Mouse (Mus musculus) telencephalon, adult 2 months (tissue): ENCODE data around the gene Larp1.

ENCODE experiments used
- DNase-seq: peaks from one replicate; pipeline ENCODE4 v3.0.0-alpha.2; 2011; ENCODE audit warnings: low read depth, low spot score

The Larp1 gene

GRCm38 (mm10) chr11:58003126-58003525, 5.7 kb upstream of the Larp1 start:
- DNase-seq: no peak

GRCm38 (mm10) chr11:58003734-58004133, 5.1 kb upstream of the Larp1 start:
- no peak for DNase-seq

GRCm38 (mm10) chr11:58005110-58005509, 3.8 kb upstream of the Larp1 start:
- no peak for DNase-seq

GRCm38 (mm10) chr11:58008013-58008412, 851 bp upstream of the Larp1 start:
- no peak for DNase-seq

- DNase-seq: peak; percentile 76
Measured at GRCm38 (mm10) chr11:58008437-58009050, 320 bp upstream of the Larp1 start.

- DNase-seq: no peak
Measured at GRCm38 (mm10) chr11:58009516-58010141, 765 bp downstream of the Larp1 start.

GRCm38 (mm10) chr11:58010226-58010781, 1.4 kb downstream of the Larp1 start:
- no peak for DNase-seq

GRCm38 (mm10) chr11:58010930-58011329, 2.1 kb downstream of the Larp1 start:
- DNase-seq: no peak

GRCm38 (mm10) chr11:58011813-58012212, 2.9 kb downstream of the Larp1 start:
- no peak for DNase-seq

- no peak for DNase-seq
Measured at GRCm38 (mm10) chr11:58012674-58013073, 3.8 kb downstream of the Larp1 start.

- no peak for DNase-seq
Measured at GRCm38 (mm10) chr11:58013100-58013499, 4.2 kb downstream of the Larp1 start.

GRCm38 (mm10) chr11:58014604-58015003, 5.7 kb downstream of the Larp1 start:
- DNase-seq: no peak

- DNase-seq: no peak
Measured at GRCm38 (mm10) chr11:58015339-58015738, 6.5 kb downstream of the Larp1 start.

GRCm38 (mm10) chr11:58016371-58016770, 7.5 kb downstream of the Larp1 start:
- no peak for DNase-seq

- DNase-seq: no peak
Measured at GRCm38 (mm10) chr11:58017422-58017821, 8.6 kb downstream of the Larp1 start.

GRCm38 (mm10) chr11:58018287-58018686, 9.4 kb downstream of the Larp1 start:
- DNase-seq: no peak

GRCm38 (mm10) chr11:58018701-58019100, 9.8 kb downstream of the Larp1 start:
- DNase-seq: no peak

- no peak for DNase-seq
Measured at GRCm38 (mm10) chr11:58021095-58021494, 12.2 kb downstream of the Larp1 start.

- DNase-seq: no peak
Measured at GRCm38 (mm10) chr11:58021618-58022017, 12.8 kb downstream of the Larp1 start.

- DNase-seq: no peak
Measured at GRCm38 (mm10) chr11:58024271-58024670, 15.4 kb downstream of the Larp1 start.

GRCm38 (mm10) chr11:58024671-58025070, 15.8 kb downstream of the Larp1 start:
- DNase-seq: no peak

- no peak for DNase-seq
Measured at GRCm38 (mm10) chr11:58025881-58026280, 17.0 kb downstream of the Larp1 start.

- DNase-seq: no peak
Measured at GRCm38 (mm10) chr11:58026337-58026736, 17.5 kb downstream of the Larp1 start.
